Mouse (Mus musculus): ENCODE data around the gene Mmp9. TPM values are rescaled to one million over a fixed set of nuclear protein-coding genes. Genes with fewer than 3 reads are reported as not detected.

Gene Mmp9
- total and polyA plus RNA-seq, 3 experiments, result 0.63 to 0.82 TPM; not detected in 1

- no peaks in the 10 kb centered on the region for H3K27me3 ChIP-seq (ENCODE audit: insufficient read depth, low read length)
- H3K4me3 ChIP-seq (ENCODE audit: low read depth, low read length), result no peak overlapping the region
- no peaks in the 10 kb centered on the region for H3K4me1 ChIP-seq (ENCODE audit: insufficient read depth, low read depth, low read length)
- H3K36me3 ChIP-seq (replicated peaks), result peaks cover 100% of the 10 kb centered on the region
- ATAC-seq (ENCODE audit: extremely low read depth, insufficient number of reproducible peaks, low FRiP score, poor library complexity, severe bottlenecking) (no peak), DNase-seq (ENCODE audit: low spot score) (no peak)
- no peaks in the 10 kb centered on the region for H3K9me3 ChIP-seq (replicated peaks)
- TF ChIP-seq GATA1 (IDR thresholded peaks at IDR 0.05; ENCODE audit: borderline replicate concordance, low read length) (no peak), GATA2 (IDR thresholded peaks at IDR 0.05; ENCODE audit: borderline replicate concordance, low read depth, low read length) (no peak), CTCF (IDR thresholded peaks at IDR 0.05; ENCODE audit: low read depth, low read length) (no peak), POLR2AphosphoS5 (IDR thresholded peaks at IDR 0.05; ENCODE audit: insufficient replicate concordance, low read depth, low read length) (no peak), TAL1 (conservative IDR thresholded peaks at IDR 0.05; ENCODE audit: low read depth, low read length) (no peak)
Observed at GRCm38 (mm10) chr2:165001958-165002357, 61.4 kb downstream of the Mmp9 start.

- Histone ChIP-seq H3K36me3 (replicated peaks) (peaks cover 100% of the 10 kb centered on the region), H3K9me3 (replicated peaks) (no peaks in the 10 kb centered on the region), H3K4me1 (ENCODE audit: insufficient read depth, low read depth, low read length) (no peaks in the 10 kb centered on the region), H3K4me3 (ENCODE audit: low read depth, low read length) (no peak overlapping the region), H3K27me3 (ENCODE audit: insufficient read depth, low read length) (no peaks in the 10 kb centered on the region)
- no peak for DNase-seq (ENCODE audit: low spot score)
- no peak for TF ChIP-seq TAL1 (conservative IDR thresholded peaks at IDR 0.05; ENCODE audit: low read depth, low read length)
- TF ChIP-seq GATA1 (IDR thresholded peaks at IDR 0.05; ENCODE audit: borderline replicate concordance, low read length), result no peak
- TF ChIP-seq POLR2AphosphoS5 (IDR thresholded peaks at IDR 0.05; ENCODE audit: insufficient replicate concordance, low read depth, low read length), result no peak
- no peak for TF ChIP-seq CTCF (IDR thresholded peaks at IDR 0.05; ENCODE audit: low read depth, low read length)
- no peak for TF ChIP-seq GATA2 (IDR thresholded peaks at IDR 0.05; ENCODE audit: borderline replicate concordance, low read depth, low read length)
- ATAC-seq (ENCODE audit: extremely low read depth, insufficient number of reproducible peaks, low FRiP score, poor library complexity, severe bottlenecking), result no peak
Observed at GRCm38 (mm10) chr2:165003108-165003507, 62.5 kb downstream of the Mmp9 start.

- Histone ChIP-seq H3K27me3 (ENCODE audit: insufficient read depth, low read length) (no peaks in the 10 kb centered on the region), H3K36me3 (replicated peaks) (peaks cover 100% of the 10 kb centered on the region), H3K4me1 (ENCODE audit: insufficient read depth, low read depth, low read length) (no peaks in the 10 kb centered on the region), H3K4me3 (ENCODE audit: low read depth, low read length) (no peak overlapping the region), H3K9me3 (replicated peaks) (no peaks in the 10 kb centered on the region)
- DNase-seq (ENCODE audit: low spot score) (no peak), ATAC-seq (ENCODE audit: extremely low read depth, insufficient number of reproducible peaks, low FRiP score, poor library complexity, severe bottlenecking) (no peak)
- TF ChIP-seq GATA1 (IDR thresholded peaks at IDR 0.05; ENCODE audit: borderline replicate concordance, low read length) (no peak), POLR2AphosphoS5 (IDR thresholded peaks at IDR 0.05; ENCODE audit: insufficient replicate concordance, low read depth, low read length) (no peak), CTCF (IDR thresholded peaks at IDR 0.05; ENCODE audit: low read depth, low read length) (no peak), GATA2 (IDR thresholded peaks at IDR 0.05; ENCODE audit: borderline replicate concordance, low read depth, low read length) (no peak), TAL1 (conservative IDR thresholded peaks at IDR 0.05; ENCODE audit: low read depth, low read length) (no peak)
Observed at GRCm38 (mm10) chr2:165004237-165004636, 63.7 kb downstream of the Mmp9 start.

Other genes with a start within 250 kb of the Mmp9 start
- gene Spint4, start 242.3 kb upstream of the Mmp9 start, total RNA-seq (2014; fragmentation: Nextera tagmentation), result not detected in 2 replicates
- 0.16 TPM in 1 of 2 replicates, not detected in the other for gene Spint4, start 242.3 kb upstream of the Mmp9 start, total RNA-seq (2017)
- gene Spint4, start 242.3 kb upstream of the Mmp9 start, polyA plus RNA-seq (2012), result not detected in 2 replicates
- not detected in 2 replicates for gene Spint5, start 225.5 kb upstream of the Mmp9 start, total RNA-seq (2014; fragmentation: Nextera tagmentation)
- not detected in 2 replicates for gene Spint5, start 225.5 kb upstream of the Mmp9 start, total RNA-seq (2017)
- gene Spint5, start 225.5 kb upstream of the Mmp9 start, polyA plus RNA-seq (2012), result not detected in 2 replicates
- gene Wfdc3, start 194.8 kb upstream of the Mmp9 start, total RNA-seq (2014; fragmentation: Nextera tagmentation), result 1.4 and 2.0 TPM in 2 replicates
- 0.98 and 1.5 TPM in 2 replicates for gene Wfdc3, start 194.8 kb upstream of the Mmp9 start, total RNA-seq (2017)
- 0.03 TPM in 1 of 2 replicates, not detected in the other for gene Wfdc3, start 194.8 kb upstream of the Mmp9 start, polyA plus RNA-seq (2012)
- gene Dnttip1, start 194.8 kb upstream of the Mmp9 start, total RNA-seq (2014; fragmentation: Nextera tagmentation), result 58.1 and 86.2 TPM in 2 replicates
- gene Dnttip1, start 194.8 kb upstream of the Mmp9 start, total RNA-seq (2017), result 18.0 and 23.8 TPM in 2 replicates
- 122 and 135 TPM in 2 replicates for gene Dnttip1, start 194.8 kb upstream of the Mmp9 start, polyA plus RNA-seq (2012)
- 351 and 411 TPM in 2 replicates for gene Ube2c, start 170.9 kb upstream of the Mmp9 start, total RNA-seq (2014; fragmentation: Nextera tagmentation)
- 127 and 135 TPM in 2 replicates for gene Ube2c, start 170.9 kb upstream of the Mmp9 start, total RNA-seq (2017)
- gene Ube2c, start 170.9 kb upstream of the Mmp9 start, polyA plus RNA-seq (2012), result 102 and 111 TPM in 2 replicates
- gene Tnnc2, start 160.8 kb upstream of the Mmp9 start, total RNA-seq (2014; fragmentation: Nextera tagmentation), result not detected in 2 replicates
- not detected in 2 replicates for gene Tnnc2, start 160.8 kb upstream of the Mmp9 start, total RNA-seq (2017)
- not detected in 2 replicates for gene Tnnc2, start 160.8 kb upstream of the Mmp9 start, polyA plus RNA-seq (2012)
- 4.7 and 6.8 TPM in 2 replicates for gene Snx21, start 155.0 kb upstream of the Mmp9 start, total RNA-seq (2014; fragmentation: Nextera tagmentation)
- gene Snx21, start 155.0 kb upstream of the Mmp9 start, total RNA-seq (2017), result 1.3 and 1.7 TPM in 2 replicates
- gene Snx21, start 155.0 kb upstream of the Mmp9 start, polyA plus RNA-seq (2012), result 3.5 and 5.0 TPM in 2 replicates
- 12.9 and 16.6 TPM in 2 replicates for gene Acot8, start 135.9 kb upstream of the Mmp9 start, total RNA-seq (2014; fragmentation: Nextera tagmentation)
- gene Acot8, start 135.9 kb upstream of the Mmp9 start, total RNA-seq (2017), result 20.8 and 24.0 TPM in 2 replicates
- 45.4 and 51.6 TPM in 2 replicates for gene Acot8, start 135.9 kb upstream of the Mmp9 start, polyA plus RNA-seq (2012)
- gene Zswim3, start 135.7 kb upstream of the Mmp9 start, total RNA-seq (2014; fragmentation: Nextera tagmentation), result 7.1 and 10.2 TPM in 2 replicates
- 4.2 and 5.3 TPM in 2 replicates for gene Zswim3, start 135.7 kb upstream of the Mmp9 start, total RNA-seq (2017)
- 1.1 and 1.2 TPM in 2 replicates for gene Zswim3, start 135.7 kb upstream of the Mmp9 start, polyA plus RNA-seq (2012)
- 19.0 and 22.2 TPM in 2 replicates for gene Zswim1, start 118.1 kb upstream of the Mmp9 start, total RNA-seq (2014; fragmentation: Nextera tagmentation)
- 3.8 and 4.1 TPM in 2 replicates for gene Zswim1, start 118.1 kb upstream of the Mmp9 start, total RNA-seq (2017)
- gene Zswim1, start 118.1 kb upstream of the Mmp9 start, polyA plus RNA-seq (2012), result 33.9 and 38.4 TPM in 2 replicates
- gene Spata25, start 112.2 kb upstream of the Mmp9 start, total RNA-seq (2014; fragmentation: Nextera tagmentation), result not detected in 2 replicates
- not detected in 2 replicates for gene Spata25, start 112.2 kb upstream of the Mmp9 start, total RNA-seq (2017)
- gene Spata25, start 112.2 kb upstream of the Mmp9 start, polyA plus RNA-seq (2012), result not detected in 2 replicates
- gene Ctsa, start 107.9 kb upstream of the Mmp9 start, total RNA-seq (2014; fragmentation: Nextera tagmentation), result 24.7 and 40.4 TPM in 2 replicates
- gene Ctsa, start 107.9 kb upstream of the Mmp9 start, total RNA-seq (2017), result 58.7 and 67.0 TPM in 2 replicates
- gene Ctsa, start 107.9 kb upstream of the Mmp9 start, polyA plus RNA-seq (2012), result 37.0 and 68.2 TPM in 2 replicates
- gene Neurl2, start 107.3 kb upstream of the Mmp9 start, total RNA-seq (2014; fragmentation: Nextera tagmentation), result not detected in 2 replicates
- 0.27 TPM in 1 of 2 replicates, not detected in the other for gene Neurl2, start 107.3 kb upstream of the Mmp9 start, total RNA-seq (2017)
- 0.10 TPM in 1 of 2 replicates, not detected in the other for gene Neurl2, start 107.3 kb upstream of the Mmp9 start, polyA plus RNA-seq (2012)
- not detected in 2 replicates for gene Pltp, start 83.1 kb upstream of the Mmp9 start, total RNA-seq (2014; fragmentation: Nextera tagmentation)
- gene Pltp, start 83.1 kb upstream of the Mmp9 start, total RNA-seq (2017), result not detected in 2 replicates
- gene Pltp, start 83.1 kb upstream of the Mmp9 start, polyA plus RNA-seq (2012), result not detected in 2 replicates
- gene Pcif1, start 61.5 kb upstream of the Mmp9 start, total RNA-seq (2014; fragmentation: Nextera tagmentation), result 54.7 and 61.3 TPM in 2 replicates
- 31.7 and 35.5 TPM in 2 replicates for gene Pcif1, start 61.5 kb upstream of the Mmp9 start, total RNA-seq (2017)
- 137 TPM in 2 replicates for gene Pcif1, start 61.5 kb upstream of the Mmp9 start, polyA plus RNA-seq (2012)
- 30.6 and 31.4 TPM in 2 replicates for gene Zfp335, start 29.0 kb upstream of the Mmp9 start, total RNA-seq (2014; fragmentation: Nextera tagmentation)
- 8.7 and 9.8 TPM in 2 replicates for gene Zfp335, start 29.0 kb upstream of the Mmp9 start, total RNA-seq (2017)
- 48.3 and 49.6 TPM in 2 replicates for gene Zfp335, start 29.0 kb upstream of the Mmp9 start, polyA plus RNA-seq (2012)
- 0.63 and 1.4 TPM in 2 replicates for gene Slc12a5, start 20.0 kb downstream of the Mmp9 start, total RNA-seq (2014; fragmentation: Nextera tagmentation)
- gene Slc12a5, start 20.0 kb downstream of the Mmp9 start, total RNA-seq (2017), result 0.46 and 0.82 TPM in 2 replicates
- 0.39 and 0.72 TPM in 2 replicates for gene Slc12a5, start 20.0 kb downstream of the Mmp9 start, polyA plus RNA-seq (2012)
- 41.8 TPM in 2 replicates for gene Ncoa5, start 94.1 kb downstream of the Mmp9 start, total RNA-seq (2014; fragmentation: Nextera tagmentation)
- 32.4 and 45.7 TPM in 2 replicates for gene Ncoa5, start 94.1 kb downstream of the Mmp9 start, total RNA-seq (2017)
- 48.4 and 50.0 TPM in 2 replicates for gene Ncoa5, start 94.1 kb downstream of the Mmp9 start, polyA plus RNA-seq (2012)
- gene Cd40, start 114.8 kb downstream of the Mmp9 start, total RNA-seq (2014; fragmentation: Nextera tagmentation), result not detected in 2 replicates
- gene Cd40, start 114.8 kb downstream of the Mmp9 start, total RNA-seq (2017), result 0.05 TPM in 1 of 2 replicates, not detected in the other
- gene Cd40, start 114.8 kb downstream of the Mmp9 start, polyA plus RNA-seq (2012), result not detected in 2 replicates
- not detected in 2 replicates for gene 1700025C18Rik, start 150.0 kb downstream of the Mmp9 start, total RNA-seq (2014; fragmentation: Nextera tagmentation)
- gene 1700025C18Rik, start 150.0 kb downstream of the Mmp9 start, total RNA-seq (2017), result not detected in 2 replicates
- gene 1700025C18Rik, start 150.0 kb downstream of the Mmp9 start, polyA plus RNA-seq (2012), result not detected in 2 replicates

All from G1E (cell line).